Mouse (Mus musculus) heart, adult 11 months (tissue): ENCODE data around the gene Syt1.

Source experiments
- DNase-seq: peaks from one replicate; pipeline ENCODE4 v3.0.0; 2022

Gene Syt1

GRCm38 (mm10) chr10:108635616-108636015 lies 375.2 kb downstream of the Syt1 start:
- DNase-seq = no peak

GRCm38 (mm10) chr10:108630841-108631240 lies 379.9 kb downstream of the Syt1 start:
- DNase-seq = no peak

GRCm38 (mm10) chr10:108626404-108626803 lies 384.4 kb downstream of the Syt1 start:
- no peak for DNase-seq

- DNase-seq = no peak
Measured at GRCm38 (mm10) chr10:108623002-108623401, 387.8 kb downstream of the Syt1 start.

GRCm38 (mm10) chr10:108619861-108620260 lies 390.9 kb downstream of the Syt1 start:
- no peak for DNase-seq

GRCm38 (mm10) chr10:108619217-108619616 lies 391.6 kb downstream of the Syt1 start:
- DNase-seq = peak; percentile 40

GRCm38 (mm10) chr10:108610057-108610644 lies 400.6 kb downstream of the Syt1 start:
- DNase-seq = peak; percentile 41

GRCm38 (mm10) chr10:108601672-108602412 lies 408.9 kb downstream of the Syt1 start:
- peak; percentile 63 for DNase-seq

GRCm38 (mm10) chr10:108600693-108601092 lies 410.1 kb downstream of the Syt1 start:
- no peak for DNase-seq

- no peak for DNase-seq
Measured at GRCm38 (mm10) chr10:108597385-108597784, 413.4 kb downstream of the Syt1 start.

GRCm38 (mm10) chr10:108596162-108596927 lies 414.4 kb downstream of the Syt1 start:
- peak; percentile 54 for DNase-seq

- DNase-seq = peak; percentile 19
Measured at GRCm38 (mm10) chr10:108589355-108589754, 421.4 kb downstream of the Syt1 start.

GRCm38 (mm10) chr10:108588924-108589323 lies 421.9 kb downstream of the Syt1 start:
- peak; percentile 39 for DNase-seq

- DNase-seq = peak; percentile 69
Measured at GRCm38 (mm10) chr10:108583694-108584093, 427.1 kb downstream of the Syt1 start.

GRCm38 (mm10) chr10:108582397-108582730 lies 428.4 kb downstream of the Syt1 start:
- DNase-seq = peak; percentile 19

- peak; percentile 55 for DNase-seq
Measured at GRCm38 (mm10) chr10:108581555-108582396, 429.0 kb downstream of the Syt1 start.

- DNase-seq = no peak
Measured at GRCm38 (mm10) chr10:108580786-108581420, 429.9 kb downstream of the Syt1 start.

- DNase-seq = peak; percentile 11
Measured at GRCm38 (mm10) chr10:108579396-108579795, 431.4 kb downstream of the Syt1 start.

- DNase-seq = peak; percentile 3
Measured at GRCm38 (mm10) chr10:108577611-108578010, 433.2 kb downstream of the Syt1 start.

GRCm38 (mm10) chr10:108572764-108573163 lies 438.0 kb downstream of the Syt1 start:
- DNase-seq = peak; percentile 8

GRCm38 (mm10) chr10:108571104-108571503 lies 439.7 kb downstream of the Syt1 start:
- DNase-seq = peak; percentile 35

- DNase-seq = no peak
Measured at GRCm38 (mm10) chr10:108569568-108570139, 441.1 kb downstream of the Syt1 start.
